Mouse (Mus musculus) layer of hippocampus, adult 9-11 months (tissue): ENCODE measurements around the gene Acat1.

Source experiments
- DNase-seq: peaks from one replicate; pipeline ENCODE4 v3.0.0; 2022

Acat1 gene

DNA sequence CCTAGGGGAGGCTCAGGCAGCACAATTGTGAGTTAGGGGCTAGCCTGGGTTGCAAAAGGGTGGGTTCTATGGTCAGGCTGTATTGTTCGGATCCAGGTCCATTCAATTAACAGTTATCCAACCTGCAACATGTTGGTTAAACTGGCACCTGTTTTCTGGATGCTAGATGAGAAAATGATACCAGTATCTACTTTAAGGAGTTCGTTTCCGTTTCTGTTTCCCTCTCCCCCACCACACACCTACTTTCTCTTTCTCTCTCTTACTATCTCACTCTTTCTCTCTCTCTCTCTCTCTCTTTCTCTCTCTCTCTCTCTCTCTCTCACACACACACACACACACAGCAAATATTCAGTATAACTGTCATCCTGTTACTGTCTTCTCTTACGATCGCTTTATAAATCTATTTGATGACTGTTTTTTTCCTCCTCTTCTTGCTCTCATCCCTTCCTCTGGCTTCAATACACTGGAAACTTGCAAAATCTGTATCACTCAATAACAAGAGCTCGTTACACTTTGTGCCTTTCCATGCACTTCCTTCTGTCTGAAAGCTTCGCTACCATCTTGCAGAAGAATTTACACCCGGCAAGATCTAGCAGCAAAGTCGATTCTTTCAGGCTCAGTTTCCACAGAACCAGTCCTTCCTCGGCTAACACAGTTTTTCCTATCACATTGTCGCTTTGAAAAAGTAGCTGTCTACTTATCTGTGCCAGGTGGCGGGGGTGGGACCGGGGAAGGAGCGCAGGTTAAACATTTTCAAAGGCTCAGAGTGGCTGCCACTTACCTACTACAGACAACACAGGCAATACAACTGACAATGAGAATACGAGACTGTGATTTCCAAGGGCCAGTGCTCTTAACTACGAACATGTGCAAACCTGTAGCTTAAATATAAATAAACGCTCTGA, 74.5 kb downstream of the Acat1 start:
- DNase-seq, result no peak
